Mouse (Mus musculus): ENCODE results near the gene Olfr139. TPM values are rescaled to one million over a fixed set of nuclear protein-coding genes. Genes with fewer than 3 reads are reported as not detected.

Olfr139 gene
- not detected in 2 replicates for polyA plus RNA-seq (2015; fragmentation: Nextera tagmentation; extraction: Ambion mirVana)

- H3K27me3 ChIP-seq, result no peaks in the 10 kb centered on the region
These were observed at the start of gene Olfr139, which contains the start of gene Olfr399 for GRCm38 (mm10) chr11:74056451-74056850. Gene Olfr139 (minus strand): TSS chr11:74056551. Gene Olfr399 (minus strand): TSS chr11:74056615.

DNA sequence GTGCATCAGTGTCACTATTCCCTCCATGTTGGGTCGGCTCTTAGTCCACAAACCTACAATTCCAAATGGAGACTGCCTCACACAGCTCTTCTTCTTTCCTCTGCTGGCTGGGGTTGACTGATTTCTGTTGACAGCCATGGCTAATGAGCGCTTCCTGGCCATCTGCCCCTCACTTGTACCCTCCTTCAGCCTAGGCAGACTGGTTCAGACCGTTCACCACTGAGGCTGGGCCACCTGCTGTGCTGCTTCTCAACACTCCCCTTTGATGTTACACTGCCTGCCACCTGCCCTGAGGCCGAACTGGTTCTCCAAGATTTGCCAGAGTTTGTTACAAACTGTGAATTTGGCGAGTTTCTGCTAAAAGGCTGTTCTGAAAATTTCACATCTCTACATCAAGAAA lies 48.7 kb upstream of the Olfr139 start:
- no peak overlapping the region for H3K9ac ChIP-seq
- H3K27me3 ChIP-seq, result no peaks in the 10 kb centered on the region
- H3K9me3 ChIP-seq, result peaks cover 9% of the 10 kb centered on the region; the same call in 1 of the 2 replicates
- H3K27ac ChIP-seq (replicated peaks), result no peak overlapping the region
- no peaks in the 10 kb centered on the region for H3K4me1 ChIP-seq (replicated peaks)
- H3K4me2 ChIP-seq, result no peak overlapping the region
- 38% methylated on average over 5 of the region's 5 CpGs for WGBS
- no peak overlapping the region for H3K4me3 ChIP-seq
- H3K36me3 ChIP-seq, result no peaks in the 10 kb centered on the region
- no peak for ATAC-seq (ENCODE audit: low FRiP score, low read depth)

More at GRCm38 (mm10) chr11:74056451-74056850, at the start of gene Olfr139, which contains the start of gene Olfr399:
- no peak within 1 kb of the TSS for H3K9ac ChIP-seq
- H3K4me2 ChIP-seq, result no peak within 1 kb of the TSS
- no peak for ATAC-seq (ENCODE audit: low FRiP score, low read depth)
- H3K27ac ChIP-seq (replicated peaks), result no peak within 1 kb of the TSS
- WGBS, result 86% methylated on average over 2 of the region's 2 CpGs
- no peaks in the 10 kb centered on the region for H3K4me1 ChIP-seq (replicated peaks)
- no peak within 1 kb of the TSS for H3K4me3 ChIP-seq
- H3K36me3 ChIP-seq, result no peaks in the 10 kb centered on the region
- H3K9me3 ChIP-seq, result peaks cover 6% of the 10 kb centered on the region

DNA sequence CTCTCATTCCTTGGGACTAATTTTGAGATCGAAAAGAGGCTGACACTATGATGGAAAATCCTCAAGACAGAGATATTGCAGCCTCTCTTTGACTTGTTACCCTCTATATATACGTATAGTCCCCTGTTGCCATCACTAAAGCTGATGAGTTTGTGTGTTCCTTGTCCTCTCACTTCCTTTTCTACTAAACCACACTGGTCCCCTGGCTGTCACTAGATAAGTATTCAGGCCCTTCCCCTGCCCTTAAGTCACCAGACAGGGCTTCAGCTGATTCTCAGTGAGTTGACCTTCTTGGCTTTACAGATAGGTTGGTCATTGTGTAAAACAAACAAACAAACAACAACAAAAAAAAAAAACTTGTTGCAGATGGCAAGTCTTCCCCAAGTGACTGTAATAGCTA lies 45.2 kb upstream of the Olfr139 start:
- Histone ChIP-seq H3K4me2 (no peak overlapping the region), H3K4me3 (no peak overlapping the region), H3K9me3 (0 out of 2 replicates have a peak, but pooled peaks cover 14% of the 10 kb centered on the region), H3K27ac (replicated peaks) (no peak overlapping the region), H3K9ac (no peak overlapping the region), H3K4me1 (replicated peaks) (no peaks in the 10 kb centered on the region), H3K27me3 (no peaks in the 10 kb centered on the region), H3K36me3 (no peaks in the 10 kb centered on the region)
- WGBS, result 53% methylated on average over 2 of the region's 2 CpGs
- no peak for ATAC-seq (ENCODE audit: low FRiP score, low read depth)

GRCm38 (mm10) chr11:74100724-74101123 lies 44.4 kb upstream of the Olfr139 start:
- H3K9ac ChIP-seq, result no peak overlapping the region
- H3K27me3 ChIP-seq, result no peaks in the 10 kb centered on the region
- no peaks in the 10 kb centered on the region for H3K4me1 ChIP-seq (replicated peaks)
- 78% methylated on average over 2 of the region's 2 CpGs for WGBS
- no peak overlapping the region for H3K4me2 ChIP-seq
- 0 out of 2 replicates have a peak, but pooled peaks cover 14% of the 10 kb centered on the region for H3K9me3 ChIP-seq
- H3K36me3 ChIP-seq, result no peaks in the 10 kb centered on the region
- no peak overlapping the region for H3K4me3 ChIP-seq
- no peak for ATAC-seq (ENCODE audit: low FRiP score, low read depth)
- H3K27ac ChIP-seq (replicated peaks), result no peak overlapping the region

- H3K9me3 ChIP-seq, result peaks cover 8% of the 10 kb centered on the region; the same call in 1 of the 2 replicates
- H3K27ac ChIP-seq (replicated peaks), result no peak within 1 kb of the TSS
- H3K4me2 ChIP-seq, result no peak within 1 kb of the TSS
- no peaks in the 10 kb centered on the region for H3K36me3 ChIP-seq
- H3K9ac ChIP-seq, result no peak within 1 kb of the TSS
- no peak for ATAC-seq (ENCODE audit: low FRiP score, low read depth)
- H3K4me1 ChIP-seq (replicated peaks), result no peaks in the 10 kb centered on the region
- WGBS, result 97% methylated on average over 1 of the region's 1 CpGs
- no peak within 1 kb of the TSS for H3K4me3 ChIP-seq
- H3K27me3 ChIP-seq, result no peaks in the 10 kb centered on the region
These were observed 13.3 kb upstream of the Olfr139 start, which contains the start of gene Zfp616 for GRCm38 (mm10) chr11:74069655-74070054. Gene Zfp616 (plus strand): TSS chr11:74069955.

- Histone ChIP-seq H3K9me3 (peaks cover 6% of the 10 kb centered on the region), H3K36me3 (no peaks in the 10 kb centered on the region), H3K9ac (no peak overlapping the region), H3K4me2 (no peak overlapping the region), H3K4me3 (no peak overlapping the region), H3K27me3 (no peaks in the 10 kb centered on the region), H3K27ac (replicated peaks) (no peak overlapping the region), H3K4me1 (replicated peaks) (no peaks in the 10 kb centered on the region)
- ATAC-seq (ENCODE audit: low FRiP score, low read depth), result no peak
- WGBS, result 74% methylated on average over 3 of the region's 3 CpGs
These were observed 5.0 kb downstream of the Olfr139 start for GRCm38 (mm10) chr11:74051347-74051746.

Other genes with a start within 250 kb of the Olfr139 start
- not detected in 2 replicates for gene Olfr392, start 239.5 kb downstream of the Olfr139 start, polyA plus RNA-seq (2015; fragmentation: Nextera tagmentation; extraction: Ambion mirVana)
- not detected in 2 replicates for gene Olfr393, start 205.1 kb downstream of the Olfr139 start, polyA plus RNA-seq (2015; fragmentation: Nextera tagmentation; extraction: Ambion mirVana)
- gene Olfr394, start 165.8 kb downstream of the Olfr139 start, polyA plus RNA-seq (2015; fragmentation: Nextera tagmentation; extraction: Ambion mirVana), result not detected in 2 replicates
- gene Olfr395, start 147.3 kb downstream of the Olfr139 start, polyA plus RNA-seq (2015; fragmentation: Nextera tagmentation; extraction: Ambion mirVana), result not detected in 2 replicates
- gene Olfr23, start 119.9 kb downstream of the Olfr139 start, polyA plus RNA-seq (2015; fragmentation: Nextera tagmentation; extraction: Ambion mirVana), result not detected in 2 replicates
- not detected in 2 replicates for gene Olfr397, start 95.7 kb downstream of the Olfr139 start, polyA plus RNA-seq (2015; fragmentation: Nextera tagmentation; extraction: Ambion mirVana)
- gene Olfr398, start 66.1 kb downstream of the Olfr139 start, polyA plus RNA-seq (2015; fragmentation: Nextera tagmentation; extraction: Ambion mirVana), result not detected in 2 replicates
- gene Olfr399, start 64 bp upstream of the Olfr139 start, polyA plus RNA-seq (2015; fragmentation: Nextera tagmentation; extraction: Ambion mirVana), result not detected in 2 replicates
- gene Zfp616, start 13.4 kb upstream of the Olfr139 start, polyA plus RNA-seq (2015; fragmentation: Nextera tagmentation; extraction: Ambion mirVana), result not detected in 2 replicates
- gene Olfr401, start 57.2 kb upstream of the Olfr139 start, polyA plus RNA-seq (2015; fragmentation: Nextera tagmentation; extraction: Ambion mirVana), result not detected in 2 replicates
- not detected in 2 replicates for gene Olfr402, start 97.0 kb upstream of the Olfr139 start, polyA plus RNA-seq (2015; fragmentation: Nextera tagmentation; extraction: Ambion mirVana)
- gene Olfr403, start 129.7 kb upstream of the Olfr139 start, polyA plus RNA-seq (2015; fragmentation: Nextera tagmentation; extraction: Ambion mirVana), result not detected in 2 replicates
- gene Olfr43, start 154.8 kb upstream of the Olfr139 start, polyA plus RNA-seq (2015; fragmentation: Nextera tagmentation; extraction: Ambion mirVana), result not detected in 2 replicates
- gene Olfr406, start 203.3 kb upstream of the Olfr139 start, polyA plus RNA-seq (2015; fragmentation: Nextera tagmentation; extraction: Ambion mirVana), result not detected in 2 replicates
- not detected in 2 replicates for gene Olfr59, start 227.2 kb upstream of the Olfr139 start, polyA plus RNA-seq (2015; fragmentation: Nextera tagmentation; extraction: Ambion mirVana)

Data from hindbrain, embryonic 15.5 days (tissue).